Mouse (Mus musculus): ENCODE data around the gene Ssr4. TPM values are rescaled to one million over a fixed set of nuclear protein-coding genes. Genes with fewer than 3 reads are reported as not detected.

The Ssr4 gene
- total and polyA plus RNA-seq, 2 experiments from 2014 or later, result 107 to 167 TPM

GRCm38 (mm10) chrX:73782227-73782626 lies 4.6 kb upstream of the Ssr4 start:
- no peak for ATAC-seq
- no peak overlapping the region for H3K4me3 ChIP-seq (ENCODE audit: low read depth, low read length)
- H3K4me2 ChIP-seq (ENCODE audit: low read depth), result no peak overlapping the region
- no peak overlapping the region for H3K27ac ChIP-seq (ENCODE audit: low read depth, low read length)
- H3K4me1 ChIP-seq (ENCODE audit: insufficient read depth), result peaks cover 14% of the 10 kb centered on the region; the same call in 1 of the 2 replicates
- H3K27me3 ChIP-seq (ENCODE audit: insufficient read depth, low read length), result no peaks in the 10 kb centered on the region
- peaks cover 4% of the 10 kb centered on the region; the same call in 1 of the 2 replicates for H3K36me3 ChIP-seq (ENCODE audit: insufficient read depth)
- no peak for TF ChIP-seq CTCF (IDR thresholded peaks at IDR 0.05; ENCODE audit: low read depth)
- no peak for DNase-seq
- no peaks in the 10 kb centered on the region for H3K9me3 ChIP-seq (ENCODE audit: low read length)
- H3K9ac ChIP-seq, result no peak overlapping the region
- WGBS, result 81% methylated on average over 3 of the region's 3 CpGs

GRCm38 (mm10) chrX:73785666-73786065 lies 1.2 kb upstream of the Ssr4 start:
- no peak for ATAC-seq
- no peaks in the 10 kb centered on the region; the same call in 1 of the 2 replicates for H3K36me3 ChIP-seq (ENCODE audit: insufficient read depth)

GRCm38 (mm10) chrX:73787225-73787558 lies 364 bp downstream of the Ssr4 start:
- peak overlapping the region; percentile 91 for H3K27ac ChIP-seq (ENCODE audit: low read depth, low read length)
- no peak for TF ChIP-seq CTCF (IDR thresholded peaks at IDR 0.05; ENCODE audit: low read depth)
- DNase-seq, result no peak
- ATAC-seq, result peak; percentile 16
- no peaks in the 10 kb centered on the region for H3K27me3 ChIP-seq (ENCODE audit: insufficient read depth, low read length)
- H3K4me1 ChIP-seq (ENCODE audit: insufficient read depth), result peaks cover 14% of the 10 kb centered on the region; the same call in 1 of the 2 replicates
- H3K9ac ChIP-seq, result peak overlapping the region; percentile 76
- peak overlapping the region; percentile 53 for H3K4me3 ChIP-seq (ENCODE audit: low read depth, low read length)
- H3K4me2 ChIP-seq (ENCODE audit: low read depth), result peak overlapping the region; percentile 54
- no peaks in the 10 kb centered on the region for H3K9me3 ChIP-seq (ENCODE audit: low read length)
- H3K36me3 ChIP-seq (ENCODE audit: insufficient read depth), result 0 out of 2 replicates have a peak, but pooled peaks cover 4% of the 10 kb centered on the region
- 29% methylated on average over 22 of the region's 22 CpGs for WGBS

More at GRCm38 (mm10) chrX:73785666-73786065, 1.2 kb upstream of the Ssr4 start:
- Histone ChIP-seq H3K9me3 (ENCODE audit: low read length) (no peaks in the 10 kb centered on the region), H3K27me3 (ENCODE audit: insufficient read depth, low read length) (no peaks in the 10 kb centered on the region), H3K4me2 (ENCODE audit: low read depth) (peak overlapping the region; percentile 50), H3K4me1 (ENCODE audit: insufficient read depth) (peaks cover 14% of the 10 kb centered on the region; the same call in 1 of the 2 replicates), H3K4me3 (ENCODE audit: low read depth, low read length) (peak overlapping the region; percentile 53), H3K9ac (peak overlapping the region; percentile 58), H3K27ac (ENCODE audit: low read depth, low read length) (peak overlapping the region; percentile 91)
- TF ChIP-seq CTCF (IDR thresholded peaks at IDR 0.05; ENCODE audit: low read depth), result no peak
- DNase-seq, result no peak

- Histone ChIP-seq H3K4me2 (ENCODE audit: low read depth) (peak overlapping the region; percentile 54; the same call in 1 of the 2 replicates), H3K9me3 (ENCODE audit: low read length) (no peaks in the 10 kb centered on the region), H3K9ac (no peak overlapping the region), H3K4me3 (ENCODE audit: low read depth, low read length) (no peak overlapping the region), H3K36me3 (ENCODE audit: insufficient read depth) (0 out of 2 replicates have a peak, but pooled peaks cover 4% of the 10 kb centered on the region), H3K27me3 (ENCODE audit: insufficient read depth, low read length) (no peaks in the 10 kb centered on the region), H3K27ac (ENCODE audit: low read depth, low read length) (no peak overlapping the region), H3K4me1 (ENCODE audit: insufficient read depth) (peaks cover 14% of the 10 kb centered on the region; the same call in 1 of the 2 replicates)
- WGBS, result 77% methylated on average over 1 of the region's 1 CpGs
- DNase-seq (no peak), ATAC-seq (no peak)
- no peak for TF ChIP-seq CTCF (IDR thresholded peaks at IDR 0.05; ENCODE audit: low read depth)
These were observed 1.7 kb downstream of the Ssr4 start for GRCm38 (mm10) chrX:73788501-73788900.

- no peak for DNase-seq
- no peak for TF ChIP-seq CTCF (IDR thresholded peaks at IDR 0.05; ENCODE audit: low read depth)
- H3K36me3 ChIP-seq (ENCODE audit: insufficient read depth), result peaks cover 20% of the 10 kb centered on the region; the same call in 1 of the 2 replicates
- no peak overlapping the region for H3K4me2 ChIP-seq (ENCODE audit: low read depth)
- no peak overlapping the region for H3K27ac ChIP-seq (ENCODE audit: low read depth, low read length)
- no peaks in the 10 kb centered on the region for H3K27me3 ChIP-seq (ENCODE audit: insufficient read depth, low read length)
- H3K9me3 ChIP-seq (ENCODE audit: low read length), result no peaks in the 10 kb centered on the region
- no peaks in the 10 kb centered on the region for H3K4me1 ChIP-seq (ENCODE audit: insufficient read depth)
- no peak for ATAC-seq
- H3K4me3 ChIP-seq (ENCODE audit: low read depth, low read length), result no peak overlapping the region
- H3K9ac ChIP-seq, result no peak overlapping the region
These were observed 6.2 kb downstream of the Ssr4 start for GRCm38 (mm10) chrX:73793039-73793438.

- no peak overlapping the region for H3K4me2 ChIP-seq (ENCODE audit: low read depth)
- 33% methylated on average over 1 of the region's 1 CpGs for WGBS
- no peaks in the 10 kb centered on the region for H3K27me3 ChIP-seq (ENCODE audit: insufficient read depth, low read length)
- H3K27ac ChIP-seq (ENCODE audit: low read depth, low read length), result no peak overlapping the region
- ATAC-seq (peak; percentile 59; the same call in 1 of the 2 replicates), DNase-seq (no peak)
- no peaks in the 10 kb centered on the region for H3K9me3 ChIP-seq (ENCODE audit: low read length)
- TF ChIP-seq CTCF (IDR thresholded peaks at IDR 0.05; ENCODE audit: low read depth), result no peak
- H3K4me1 ChIP-seq (ENCODE audit: insufficient read depth), result no peaks in the 10 kb centered on the region
- no peak overlapping the region for H3K4me3 ChIP-seq (ENCODE audit: low read depth, low read length)
- H3K36me3 ChIP-seq (ENCODE audit: insufficient read depth), result peaks cover 20% of the 10 kb centered on the region; the same call in 1 of the 2 replicates
- H3K9ac ChIP-seq, result no peak overlapping the region
These were observed 6.7 kb downstream of the Ssr4 start for GRCm38 (mm10) chrX:73793505-73793904.

- Histone ChIP-seq H3K4me2 (ENCODE audit: low read depth) (no peak overlapping the region), H3K9ac (no peak overlapping the region), H3K4me3 (ENCODE audit: low read depth, low read length) (no peak overlapping the region), H3K9me3 (ENCODE audit: low read length) (no peaks in the 10 kb centered on the region), H3K36me3 (ENCODE audit: insufficient read depth) (peaks cover 16% of the 10 kb centered on the region; the same call in 1 of the 2 replicates), H3K27me3 (ENCODE audit: insufficient read depth, low read length) (no peaks in the 10 kb centered on the region), H3K4me1 (ENCODE audit: insufficient read depth) (no peaks in the 10 kb centered on the region), H3K27ac (ENCODE audit: low read depth, low read length) (no peak overlapping the region)
- TF ChIP-seq CTCF (IDR thresholded peaks at IDR 0.05; ENCODE audit: low read depth), result no peak
- DNase-seq (no peak), ATAC-seq (no peak)
- 89% methylated on average over 2 of the region's 2 CpGs for WGBS
These were observed 10.7 kb downstream of the Ssr4 start for GRCm38 (mm10) chrX:73797511-73797910.

Data from forebrain, postnatal 0 days (tissue).